Mouse (Mus musculus) T-helper 1 cell (primary cell): ENCODE results near the gene Hist1h4h.
"Not testable (repeated sequence)": the region's sequence is repeated elsewhere in the genome, so short reads cannot be mapped to it uniquely, and the experiment has no call there.

Experiments used
- in situ Hi-C: fragments of 300-600 bp; cut with MboI, MseI; formaldehyde crosslinking; loops from one replicate; pipeline ENCODE4 v1.15.1; 2025; ENCODE audit warnings: high pct_unique_total_duplicates

The Hist1h4h gene

DNA sequence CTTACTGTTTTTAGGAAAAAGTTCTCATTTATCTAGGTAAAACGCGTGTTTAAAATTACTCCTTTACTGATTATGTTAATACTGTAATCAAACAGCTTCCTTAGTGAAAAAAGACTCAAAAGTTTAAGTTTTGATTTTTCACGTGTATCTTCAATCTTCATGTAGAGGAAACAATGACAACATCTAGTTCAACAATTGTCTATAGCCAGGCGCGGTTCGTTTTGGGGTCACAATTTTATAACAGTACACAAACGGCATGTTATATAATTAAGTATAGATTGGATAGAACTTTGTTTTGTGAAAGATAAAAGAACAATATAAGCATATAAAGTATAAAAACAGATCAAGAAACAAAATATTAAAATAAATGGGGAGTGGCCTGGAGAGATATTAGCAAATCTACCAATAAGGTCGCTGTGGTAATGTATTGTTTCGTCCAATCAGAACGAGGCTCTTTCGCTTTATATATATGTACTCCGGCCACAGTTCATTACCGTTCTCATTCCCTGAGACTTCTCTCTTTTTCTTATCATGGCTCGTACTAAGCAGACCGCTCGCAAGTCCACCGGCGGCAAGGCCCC, 44.5 kb downstream of the Hist1h4h start, which contains the start of gene Hist1h3d:
Gene Hist1h3d, plus strand, starts transcription at position 493 of the 581 bp plus-strand sequence.
- in situ Hi-C loops: no loop called here

DNA sequence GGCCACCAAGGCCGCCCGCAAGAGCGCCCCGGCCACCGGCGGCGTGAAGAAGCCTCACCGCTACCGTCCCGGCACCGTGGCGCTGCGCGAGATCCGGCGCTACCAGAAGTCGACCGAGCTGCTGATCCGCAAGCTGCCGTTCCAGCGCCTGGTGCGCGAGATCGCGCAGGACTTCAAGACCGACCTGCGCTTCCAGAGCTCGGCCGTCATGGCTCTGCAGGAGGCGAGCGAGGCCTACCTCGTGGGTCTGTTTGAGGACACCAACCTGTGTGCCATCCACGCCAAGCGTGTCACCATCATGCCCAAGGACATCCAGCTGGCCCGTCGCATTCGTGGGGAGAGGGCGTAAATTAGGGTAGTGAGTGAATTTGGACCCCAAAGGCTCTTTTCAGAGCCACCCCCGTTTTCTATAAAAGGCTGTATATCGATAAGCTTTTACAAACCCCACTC, 45.0 kb downstream of the Hist1h4h start:
- in situ Hi-C loops: not testable (repeated sequence)

DNA sequence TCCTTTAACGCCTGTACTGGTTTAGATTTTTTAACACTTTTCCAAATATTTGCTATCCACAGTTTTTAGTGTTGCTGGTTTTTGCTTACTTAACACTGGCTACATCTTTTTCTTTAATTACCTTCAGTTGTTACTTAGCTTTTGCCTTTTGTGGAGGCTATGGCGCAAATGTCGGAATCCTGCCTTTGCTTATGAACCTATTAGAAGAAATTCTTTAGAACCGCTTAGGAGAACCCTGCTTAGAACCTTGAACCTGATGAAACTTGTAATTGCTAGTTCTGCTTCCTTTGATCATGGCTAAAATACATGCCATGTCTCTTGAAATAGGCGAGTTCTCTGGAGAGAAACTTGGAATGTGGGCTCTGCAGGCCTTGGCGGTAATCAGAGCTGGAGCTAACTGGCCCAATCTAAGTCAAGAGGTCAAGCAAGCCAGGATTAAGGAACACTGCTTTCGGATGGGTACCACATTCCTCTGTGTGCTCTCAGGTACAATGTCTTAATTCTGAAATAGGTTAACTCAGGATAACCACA, 45.6 kb downstream of the Hist1h4h start:
- in situ Hi-C loops: no loop called here

DNA sequence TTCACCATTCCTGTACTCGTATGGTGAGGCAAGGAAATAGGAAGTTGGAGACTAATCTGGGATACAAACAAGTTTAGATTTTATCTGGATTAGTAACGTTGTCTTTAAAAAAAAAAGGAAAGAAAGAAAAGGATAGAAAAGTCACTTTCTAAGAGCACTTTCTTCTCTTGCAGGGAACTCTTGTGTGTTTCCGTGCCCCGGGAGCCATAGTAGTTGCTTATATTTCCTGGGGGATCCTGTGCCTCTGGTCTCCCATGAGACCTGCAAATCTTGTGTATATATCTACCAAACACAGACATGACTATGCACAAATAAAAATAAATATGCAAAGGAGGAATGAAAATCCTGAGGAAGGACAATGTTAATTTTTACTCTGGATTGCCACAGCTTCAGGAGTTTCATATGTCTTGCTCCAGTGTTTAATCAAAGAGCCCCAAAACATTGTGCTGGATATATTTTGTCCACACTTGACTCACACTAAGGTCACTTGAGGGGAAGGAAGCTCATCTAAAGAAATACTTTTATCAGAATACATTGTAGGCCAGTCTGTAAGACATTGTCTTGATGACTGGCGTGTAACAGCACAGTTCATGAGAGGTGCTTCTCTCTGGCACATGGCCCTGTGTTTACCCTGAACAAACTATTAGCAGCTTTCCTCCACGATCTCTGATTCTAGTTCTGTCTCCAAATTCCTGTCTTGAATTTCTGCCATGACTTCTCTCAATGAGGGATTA, 46.2 kb downstream of the Hist1h4h start:
- in situ Hi-C loops: no loop called here

DNA sequence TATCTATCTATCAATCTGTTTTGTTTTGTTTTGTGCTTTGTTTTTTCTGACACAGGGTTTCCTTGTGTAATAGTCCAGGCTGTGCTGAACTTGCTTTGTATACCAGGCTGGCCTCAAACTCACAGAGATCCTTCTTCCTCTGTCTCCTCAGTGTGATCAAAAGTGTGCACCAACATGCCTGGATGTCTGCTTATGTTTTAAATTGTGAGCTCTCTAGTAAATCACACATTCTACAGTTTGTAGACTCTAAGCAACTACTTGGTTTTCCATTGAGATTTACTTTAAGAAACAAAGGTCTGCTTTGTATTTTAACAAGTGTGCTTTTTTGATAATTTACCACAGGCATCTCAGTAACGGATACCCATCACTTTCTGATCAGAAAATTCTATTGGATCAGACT, 47.0 kb downstream of the Hist1h4h start:
- in situ Hi-C loops: no loop called here
